Mouse (Mus musculus): ENCODE measurements around the gene Ip6k1. TPM values are rescaled to one million over a fixed set of nuclear protein-coding genes. Genes with fewer than 3 reads are reported as not detected.

Ip6k1 gene
- total RNA-seq, 2 experiments from 2014 or later = 153 to 160 TPM

DNA sequence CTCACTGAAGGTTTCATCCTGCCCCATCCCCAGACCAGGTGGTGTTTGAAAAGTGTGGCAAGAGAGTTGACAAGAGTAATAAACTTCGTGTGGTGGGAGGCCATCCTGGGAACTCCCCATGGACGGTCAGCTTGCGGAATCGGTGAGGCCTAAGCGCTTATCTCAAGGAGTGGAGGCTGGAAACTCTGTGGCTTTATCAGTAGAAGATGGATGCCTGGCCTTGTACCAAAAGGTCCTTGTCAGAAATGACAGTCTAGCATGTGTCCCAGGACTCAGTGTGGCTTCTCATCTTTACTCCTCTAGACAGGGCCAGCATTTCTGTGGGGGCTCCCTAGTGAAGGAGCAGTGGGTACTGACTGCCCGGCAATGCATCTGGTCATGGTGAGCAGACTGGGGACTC is 81.3 kb downstream of the Ip6k1 start:
- intact Hi-C loops (cut with DNase I) = no loop called here
- DNase-seq = no peak

DNA sequence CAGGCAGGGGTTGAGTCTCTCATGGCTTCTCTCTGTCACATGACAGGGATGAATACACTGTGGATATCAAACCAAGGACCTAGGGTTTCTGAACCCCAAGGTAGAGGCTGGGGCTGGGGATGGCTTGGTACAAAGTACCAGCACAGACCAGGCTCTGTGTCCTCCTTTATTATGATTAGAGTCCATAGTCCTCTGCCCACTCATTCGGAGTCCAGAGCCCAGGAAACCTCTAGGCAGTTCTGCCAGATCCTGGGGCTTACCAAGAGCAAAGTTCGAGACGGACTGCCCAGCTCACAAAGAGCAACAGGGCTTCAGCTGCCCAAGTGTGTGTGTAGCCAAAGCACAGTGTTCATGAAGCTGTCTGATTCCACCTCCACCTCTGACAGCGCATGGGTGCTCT is 83.0 kb downstream of the Ip6k1 start:
- intact Hi-C loops (cut with DNase I) = no loop called here
- no peak for DNase-seq

DNA sequence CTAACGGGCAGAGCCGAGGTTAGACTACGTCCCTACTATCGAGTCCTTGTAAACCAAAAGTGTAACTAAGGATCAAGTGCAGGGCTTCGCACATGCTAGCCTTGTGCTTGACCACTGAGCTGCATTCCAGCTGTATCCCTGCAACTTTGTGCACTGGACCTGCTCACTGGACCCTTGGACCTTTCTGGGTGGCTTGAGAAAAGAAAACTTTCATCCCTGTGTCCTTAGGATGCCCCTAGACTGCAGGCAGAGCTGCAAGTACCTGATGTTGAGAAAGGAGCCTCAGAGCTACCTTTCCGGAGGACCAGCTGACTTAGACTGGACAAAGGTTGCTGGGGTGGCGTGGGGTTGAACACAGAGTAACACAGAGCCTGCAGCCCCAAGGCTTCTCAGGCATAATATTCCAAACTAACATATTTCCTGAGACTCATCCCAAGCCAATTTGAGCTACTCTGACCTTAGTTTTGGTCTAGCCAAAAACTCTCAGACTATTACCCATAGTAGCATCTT is 88.4 kb downstream of the Ip6k1 start:
- DNase-seq = no peak
- intact Hi-C loops (cut with DNase I) = no loop called here

DNA sequence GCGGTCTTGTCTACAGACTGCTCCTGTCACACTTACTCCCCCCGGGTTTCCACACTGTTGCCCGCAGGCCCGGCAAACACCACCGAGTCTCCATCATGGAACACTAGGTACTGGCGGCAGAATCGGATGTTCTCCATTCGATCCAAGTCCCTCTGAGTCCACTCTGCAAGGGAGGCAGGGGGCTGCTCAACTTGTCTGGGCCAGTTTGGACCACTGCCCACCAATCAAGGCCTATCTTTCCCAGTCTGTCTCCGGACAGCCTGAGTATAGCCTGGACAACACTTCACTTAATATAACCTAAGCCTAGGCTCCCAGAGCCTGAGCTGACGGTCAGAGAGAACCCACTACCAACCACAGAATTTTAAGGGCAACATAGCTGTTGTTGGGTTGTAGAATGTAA is 91.3 kb downstream of the Ip6k1 start:
- no peak for DNase-seq
- intact Hi-C loops (cut with DNase I) = no loop called here

DNA sequence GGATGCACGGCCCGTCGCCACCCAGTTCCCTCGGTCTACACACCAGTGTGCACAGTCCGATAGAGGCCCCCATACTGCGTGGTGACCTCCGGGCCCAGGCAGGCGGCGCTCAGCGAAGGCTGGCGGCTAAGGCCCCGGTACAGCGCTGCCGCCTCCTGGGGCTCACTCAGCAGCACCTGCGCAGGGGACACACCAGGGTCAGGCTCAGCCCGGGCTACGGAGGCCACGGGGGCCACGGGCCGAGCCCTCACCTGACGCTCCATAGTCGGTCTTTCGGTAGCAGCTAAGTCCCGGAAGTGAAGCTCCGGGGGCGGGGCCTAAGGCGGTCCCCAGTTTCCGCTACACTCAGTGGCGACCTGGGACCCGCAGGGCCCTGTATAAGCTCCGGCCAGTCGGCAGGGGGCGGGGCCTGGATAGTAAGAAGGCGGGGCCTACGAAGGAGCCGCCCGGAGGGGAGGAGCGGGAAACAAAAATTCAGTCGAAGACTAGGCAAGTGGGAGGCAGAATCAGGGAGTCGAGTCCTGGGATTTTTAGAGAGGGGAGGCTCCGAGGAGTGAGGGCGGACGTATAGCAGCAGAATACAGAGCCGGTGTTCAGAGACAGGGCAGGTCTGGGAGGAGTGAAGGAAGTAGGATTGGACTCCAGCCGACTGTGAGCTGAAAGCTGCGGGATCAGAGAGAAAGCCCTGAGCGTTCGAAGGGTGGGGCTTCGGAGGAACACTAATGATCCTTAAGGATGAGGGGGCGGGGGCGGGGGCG is 92.1 kb downstream of the Ip6k1 start, which contains the start of gene Apeh:
Gene Apeh (minus strand): TSS at position 423 of the 758 bp plus-strand sequence.
- intact Hi-C loops (cut with DNase I) = no loop called here

DNA sequence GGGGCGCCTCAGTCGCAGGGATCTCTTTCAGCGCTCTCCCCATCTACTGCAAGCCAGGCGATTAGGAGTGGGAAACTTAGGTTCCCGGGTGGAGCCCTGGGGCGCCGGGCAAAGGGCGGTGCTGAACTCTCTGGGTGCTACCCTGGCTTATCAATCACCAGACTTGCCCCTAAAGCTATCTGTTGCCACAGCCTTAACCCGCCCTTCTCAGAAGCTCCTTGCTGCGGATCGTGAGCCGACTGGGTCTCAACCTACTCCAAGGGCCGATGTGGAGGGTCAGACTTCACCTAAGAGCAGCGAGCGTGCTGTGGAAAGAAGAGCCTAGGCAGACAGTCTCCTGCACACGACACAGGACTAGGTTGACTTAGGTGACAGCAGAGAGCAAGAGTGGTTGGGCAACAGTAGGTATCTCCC is 92.7 kb downstream of the Ip6k1 start:
- no peak for DNase-seq
- intact Hi-C loops (cut with DNase I) = loop anchor here (5.0 kb wide), 1 partner anchor 107 kb away; no protein-coding TSS in a partner anchor

More for the DNA sequence above, 92.1 kb downstream of the Ip6k1 start, which contains the start of gene Apeh:
- peak; percentile 96 for DNase-seq

GRCm38 (mm10) chr9:108095518-108095917 is 93.2 kb downstream of the Ip6k1 start:
- DNase-seq = peak; percentile 68
- intact Hi-C loops (cut with DNase I) = loop anchor here (5.0 kb wide), 1 partner anchor 107 kb away; no protein-coding TSS in a partner anchor

- intact Hi-C loops (cut with DNase I) = loop anchor here (5.0 kb wide), 1 partner anchor 106 kb away; no protein-coding TSS in a partner anchor
- DNase-seq = no peak
Observed at GRCm38 (mm10) chr9:108095949-108096712, 93.8 kb downstream of the Ip6k1 start.

Small RNA genes lying within 50 kb of the gene (microRNA-seq; reads per million reads assigned to microRNA genes)
- gene Mir7088 = not detected

Other genes with a start within 250 kb of the Ip6k1 start
- gene Rbm5, start 231.5 kb upstream of the Ip6k1 start, total RNA-seq (2021) = 100 to 1,000 TPM; 194 to 195 TPM
- gene Rbm6, start 129.3 kb upstream of the Ip6k1 start, total RNA-seq (2021) = 10 to 100 TPM; 73.4 to 79.0 TPM
- gene Mon1a, start 114.3 kb upstream of the Ip6k1 start, total RNA-seq (2021) = 10 to 100 TPM; 15.2 to 16.1 TPM
- 1 to 10 TPM; 2.2 to 3.6 TPM for gene Mst1r, start 95.6 kb upstream of the Ip6k1 start, total RNA-seq (2021)
- gene Actl11, start 74.0 kb upstream of the Ip6k1 start, total RNA-seq (2021) = not detected
- gene Camkv, start 66.8 kb upstream of the Ip6k1 start, total RNA-seq (2021) = 100 to 1,000 TPM; 333 to 354 TPM
- gene Traip, start 52.4 kb upstream of the Ip6k1 start, total RNA-seq (2021) = 10 to 100 TPM; 21.2 to 21.3 TPM
- 1 to 10 TPM; 2.1 to 3.5 TPM for gene Uba7, start 27.0 kb upstream of the Ip6k1 start, total RNA-seq (2021)
- gene Gm20661, start 19.4 kb upstream of the Ip6k1 start, total RNA-seq (2021) = 1 to 10 TPM in 1 of 2 experiments, under 1 TPM in 1; 0.44 to 1.3 TPM
- gene Inka1, start 16.6 kb upstream of the Ip6k1 start, total RNA-seq (2021) = 10 to 100 TPM in 1 of 2 experiments, 1 to 10 TPM in 1; 9.4 to 10.4 TPM
- gene Cdhr4, start 10.0 kb upstream of the Ip6k1 start, total RNA-seq (2021) = 1 to 10 TPM; 1.0 to 2.3 TPM
- 1 to 10 TPM; 1.3 to 2.5 TPM for gene Gm20662, start 6.2 kb upstream of the Ip6k1 start, total RNA-seq (2021)
- gene Gmppb, start 46.7 kb downstream of the Ip6k1 start, total RNA-seq (2021) = 10 to 100 TPM; 15.2 to 15.5 TPM
- gene Amigo3, start 50.7 kb downstream of the Ip6k1 start, total RNA-seq (2021) = 1 to 10 TPM; 1.6 to 2.8 TPM
- gene Mst1, start 77.9 kb downstream of the Ip6k1 start, total RNA-seq (2021) = not detected
- gene Rnf123, start 80.8 kb downstream of the Ip6k1 start, total RNA-seq (2021) = 10 to 100 TPM; 92.5 to 93.8 TPM
- gene Apeh, start 92.1 kb downstream of the Ip6k1 start, total RNA-seq (2021) = 10 to 100 TPM; 46.1 to 50.1 TPM
- gene Bsn, start 187.9 kb downstream of the Ip6k1 start, total RNA-seq (2021) = 10 to 100 TPM; 70.4 to 74.5 TPM

Measured in left cerebral cortex, postnatal 4 days (tissue).